Mouse (Mus musculus): Measurements from ENCODE around the gene Wnt7a.

Gene Wnt7a

DNA sequence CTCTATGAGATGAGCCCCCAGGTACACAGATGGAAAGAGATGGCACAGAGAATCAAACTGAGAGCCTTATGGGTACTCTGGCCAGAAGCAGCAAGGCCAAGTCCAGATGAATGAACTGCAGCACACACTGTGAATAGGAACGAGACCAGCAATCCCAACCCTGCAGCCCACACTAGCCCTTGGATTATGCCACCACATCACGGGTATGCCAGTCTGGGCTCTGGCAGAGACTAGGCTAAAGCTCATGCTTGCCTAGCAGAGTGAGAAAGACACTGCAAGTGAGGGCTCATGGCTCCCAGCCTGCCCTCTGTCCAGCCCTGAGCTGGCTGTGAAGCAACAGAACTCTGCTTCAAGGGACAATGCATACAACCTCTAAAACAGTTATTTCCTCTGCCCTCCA lies 26.7 kb downstream of the Wnt7a start:
- DNase-seq (ENCODE audit: low spot score) = peak; percentile 24

- no peak for DNase-seq (ENCODE audit: low spot score)
Measured at GRCm38 (mm10) chr6:91383871-91384270, 27.3 kb downstream of the Wnt7a start.

- DNase-seq (ENCODE audit: low spot score) = no peak
Measured at GRCm38 (mm10) chr6:91383303-91383702, 27.9 kb downstream of the Wnt7a start.

DNA sequence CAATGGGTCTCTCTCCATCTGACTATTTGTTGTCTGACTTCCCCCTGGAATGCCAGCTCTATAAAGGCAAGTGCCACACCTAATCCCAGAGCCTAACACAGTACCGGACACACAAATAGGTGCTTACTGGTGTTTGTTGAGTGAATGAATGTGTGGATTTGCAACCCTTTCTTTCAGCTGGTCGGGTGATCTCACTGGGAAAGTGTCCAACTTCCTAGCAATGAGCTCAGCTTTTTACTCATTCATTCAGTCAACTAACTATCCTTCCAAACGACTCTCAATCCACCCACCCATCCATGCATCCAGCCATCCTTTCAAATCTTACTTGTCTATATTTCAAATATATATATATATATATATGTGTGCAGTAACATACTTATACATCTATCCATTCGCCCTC lies 31.3 kb downstream of the Wnt7a start:
- no peak for DNase-seq (ENCODE audit: low spot score)

DNA sequence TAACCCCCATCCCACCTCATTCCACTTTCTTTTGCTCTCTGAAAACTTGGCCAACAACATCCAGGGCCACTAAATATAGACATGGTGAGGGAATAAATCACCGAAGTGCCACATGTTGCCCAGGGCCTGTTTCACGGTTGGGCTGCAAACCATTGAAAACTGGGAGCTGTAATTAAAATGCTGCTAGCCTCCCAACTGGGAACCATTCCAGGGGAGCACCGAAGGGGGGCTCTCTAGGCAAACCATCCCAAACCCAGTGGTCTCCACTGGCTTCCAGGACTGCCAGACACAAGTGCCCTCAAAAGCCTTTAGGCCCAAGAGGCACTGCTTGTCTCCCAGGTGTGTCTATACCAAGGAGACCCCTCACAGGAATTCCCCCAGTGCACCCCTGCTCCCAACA lies 31.9 kb downstream of the Wnt7a start:
- no peak for DNase-seq (ENCODE audit: low spot score)

GRCm38 (mm10) chr6:91372977-91373376 lies 38.2 kb downstream of the Wnt7a start:
- no peak for DNase-seq (ENCODE audit: low spot score)

GRCm38 (mm10) chr6:91372586-91372971 lies 38.6 kb downstream of the Wnt7a start:
- DNase-seq (ENCODE audit: low spot score) = no peak

DNA sequence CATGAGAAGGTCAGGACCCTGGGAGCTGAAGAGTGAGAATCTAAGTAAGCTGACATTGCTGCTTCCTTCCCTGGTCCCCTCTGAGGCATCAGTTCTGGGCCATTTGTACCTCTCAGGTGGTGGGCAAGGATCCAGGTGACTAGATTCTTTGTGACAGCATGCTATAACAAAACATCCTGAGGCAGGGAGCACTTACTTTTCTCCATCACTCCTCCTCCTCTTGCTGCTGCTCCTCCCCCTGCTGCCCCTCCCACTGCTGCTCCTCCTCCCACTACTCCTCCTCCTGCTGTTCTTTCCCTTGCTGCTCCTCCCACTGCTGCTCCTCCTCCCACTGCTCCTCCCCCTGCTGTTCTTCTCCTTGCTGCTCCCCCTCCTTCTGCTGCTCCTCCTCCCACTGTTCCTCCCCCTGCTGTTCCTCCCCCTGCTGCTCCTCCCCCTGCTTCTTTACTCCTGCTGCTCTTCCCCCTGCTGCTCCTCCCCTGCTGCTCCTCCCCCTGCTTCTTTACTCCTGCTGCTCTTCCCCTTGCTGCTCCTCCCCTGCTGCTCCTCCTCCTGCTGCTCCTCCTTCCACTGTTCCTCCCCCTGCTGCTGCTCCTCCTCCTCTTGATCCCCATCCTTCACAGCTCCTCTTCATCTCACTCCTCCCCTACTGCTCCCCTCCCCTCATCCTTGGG lies 39.1 kb downstream of the Wnt7a start:
- no peak for DNase-seq (ENCODE audit: low spot score)

GRCm38 (mm10) chr6:91366781-91367180 lies 44.4 kb downstream of the Wnt7a start:
- DNase-seq (ENCODE audit: low spot score) = no peak

GRCm38 (mm10) chr6:91365480-91365879 lies 45.7 kb downstream of the Wnt7a start:
- DNase-seq (ENCODE audit: low spot score) = no peak

GRCm38 (mm10) chr6:91362756-91363155 lies 48.4 kb downstream of the Wnt7a start:
- DNase-seq (ENCODE audit: low spot score) = no peak

DNA sequence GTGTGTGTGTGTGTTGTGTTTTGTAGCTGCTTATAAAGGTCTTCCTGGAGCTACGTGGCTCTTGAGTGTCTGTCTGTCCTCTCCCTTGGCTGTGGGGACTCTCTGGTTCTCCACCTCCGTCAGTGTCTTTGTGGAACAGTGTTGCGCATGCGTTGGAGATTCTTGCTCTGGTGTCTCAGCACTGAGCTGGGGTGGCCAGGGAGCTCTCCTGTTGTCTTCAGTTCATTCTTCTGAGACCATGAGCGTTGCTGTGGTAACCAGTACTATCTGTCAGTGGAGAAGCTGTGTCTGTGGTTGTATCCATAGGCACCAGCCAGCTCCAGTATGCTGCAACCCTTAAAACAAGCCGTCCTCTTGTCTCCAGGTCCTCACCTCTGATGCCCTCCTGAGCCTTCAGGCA lies 50.2 kb downstream of the Wnt7a start:
- no peak for DNase-seq (ENCODE audit: low spot score)

GRCm38 (mm10) chr6:91360371-91360690 lies 50.8 kb downstream of the Wnt7a start:
- no peak for DNase-seq (ENCODE audit: low spot score)

GRCm38 (mm10) chr6:91359672-91360370 lies 51.3 kb downstream of the Wnt7a start:
- no peak for DNase-seq (ENCODE audit: low spot score)

DNA sequence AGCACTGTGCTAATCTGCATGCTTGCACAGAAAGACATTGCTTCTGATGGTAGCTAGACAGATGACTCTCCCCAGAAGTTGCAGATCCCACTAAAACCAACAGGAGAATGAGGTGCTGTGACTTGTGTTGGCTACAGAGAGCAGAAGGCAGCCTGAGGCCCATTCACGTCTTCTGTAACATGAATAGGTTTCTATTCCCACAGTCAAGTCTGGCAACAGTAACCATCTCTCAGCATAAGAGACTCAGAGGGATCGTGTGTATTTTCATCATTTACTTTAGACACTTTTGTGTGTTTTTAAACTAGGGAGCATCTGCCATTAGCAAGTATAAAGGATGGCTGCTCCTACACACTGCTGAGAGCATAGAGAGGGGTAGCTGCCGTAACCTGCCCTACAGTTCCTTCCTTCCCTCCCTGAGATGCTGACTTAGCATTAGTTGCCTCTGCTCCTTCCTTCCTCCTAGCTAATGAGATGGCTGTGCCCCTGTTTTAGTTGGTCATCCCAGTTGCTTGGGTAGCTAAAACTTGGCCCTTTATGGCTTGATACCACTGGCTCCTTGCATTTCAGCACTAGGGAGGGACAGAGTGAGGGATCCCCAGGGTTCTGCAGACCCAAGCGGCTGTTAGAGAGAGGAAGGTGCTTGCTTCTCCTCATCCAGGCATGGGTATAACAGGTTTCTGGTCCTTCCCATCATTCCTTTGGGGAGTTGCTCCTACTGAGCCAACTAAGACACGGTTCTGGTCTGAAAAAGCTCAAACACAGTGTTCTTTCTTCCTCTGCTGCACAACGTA lies 52.1 kb downstream of the Wnt7a start:
- no peak for DNase-seq (ENCODE audit: low spot score)

DNA sequence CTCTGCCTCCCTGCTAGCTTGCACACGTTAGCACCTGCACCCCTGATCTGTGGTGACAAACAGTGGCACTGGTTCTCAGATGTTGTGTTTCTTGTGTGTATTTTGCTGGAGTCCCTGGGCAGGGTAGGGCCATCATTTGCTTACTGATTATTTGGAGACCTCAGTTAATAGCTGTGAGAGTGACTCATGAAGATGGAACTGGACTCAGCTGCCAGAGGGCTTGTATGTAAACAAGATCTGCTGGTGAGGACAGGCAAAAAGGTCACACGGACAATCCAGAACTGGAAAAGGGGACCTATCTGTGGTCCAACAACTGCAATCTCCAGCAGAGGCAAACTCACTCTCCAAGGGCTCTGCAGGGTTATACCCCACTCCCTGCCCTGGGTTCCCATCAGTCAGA lies 52.8 kb downstream of the Wnt7a start:
- DNase-seq (ENCODE audit: low spot score) = no peak

DNA sequence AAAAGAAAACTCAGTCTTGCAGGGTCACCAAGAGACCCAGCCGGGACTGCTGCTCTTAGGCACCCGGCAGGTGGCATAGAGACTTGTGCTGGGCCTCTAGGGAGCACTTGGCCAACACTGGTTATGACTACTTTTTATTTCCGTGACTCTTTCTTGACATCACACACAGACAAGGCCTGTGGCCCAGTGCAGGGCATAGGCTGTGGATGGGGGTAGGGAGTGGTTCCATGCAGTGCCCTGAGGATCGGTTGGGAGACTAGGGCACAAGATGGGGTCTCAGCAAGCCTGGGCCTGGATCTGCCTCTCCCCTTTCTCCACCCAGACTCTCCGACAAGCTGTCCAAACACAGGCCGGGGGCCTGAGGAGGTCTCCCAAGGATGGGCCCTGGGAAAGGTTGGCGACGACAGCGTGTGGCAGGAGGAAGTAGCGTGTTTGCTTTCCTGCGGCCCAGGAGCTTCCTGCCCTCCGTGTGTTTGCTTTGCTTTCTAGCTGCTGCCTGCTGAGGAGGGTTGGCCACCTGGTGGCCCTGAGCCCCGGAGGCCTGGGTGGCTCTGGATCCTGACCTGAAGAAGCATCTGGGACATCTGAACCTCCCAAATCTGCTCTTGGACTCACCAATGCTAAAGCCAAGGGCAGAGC lies 53.8 kb downstream of the Wnt7a start:
- DNase-seq (ENCODE audit: low spot score) = no peak

DNA sequence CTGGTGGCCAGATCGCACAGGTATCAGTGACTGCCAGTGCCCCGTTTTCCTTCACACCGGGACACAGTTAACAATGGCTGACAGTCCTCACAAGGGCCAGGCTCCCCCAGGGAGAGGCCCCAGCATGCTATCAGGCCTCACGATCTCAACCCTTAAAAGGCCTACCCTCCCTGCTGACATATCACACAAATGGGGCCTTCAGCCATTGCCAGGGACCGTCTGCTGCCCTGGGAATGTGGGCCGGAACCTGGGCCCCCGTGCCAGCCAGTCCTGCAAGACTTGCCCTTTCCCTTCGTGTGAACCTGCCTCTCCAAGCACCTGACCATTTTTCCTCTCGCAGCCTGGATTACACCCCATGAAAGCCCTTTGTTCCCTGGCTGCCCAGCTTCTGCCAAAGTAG lies 61.5 kb downstream of the Wnt7a start:
- no peak for DNase-seq (ENCODE audit: low spot score)

DNA sequence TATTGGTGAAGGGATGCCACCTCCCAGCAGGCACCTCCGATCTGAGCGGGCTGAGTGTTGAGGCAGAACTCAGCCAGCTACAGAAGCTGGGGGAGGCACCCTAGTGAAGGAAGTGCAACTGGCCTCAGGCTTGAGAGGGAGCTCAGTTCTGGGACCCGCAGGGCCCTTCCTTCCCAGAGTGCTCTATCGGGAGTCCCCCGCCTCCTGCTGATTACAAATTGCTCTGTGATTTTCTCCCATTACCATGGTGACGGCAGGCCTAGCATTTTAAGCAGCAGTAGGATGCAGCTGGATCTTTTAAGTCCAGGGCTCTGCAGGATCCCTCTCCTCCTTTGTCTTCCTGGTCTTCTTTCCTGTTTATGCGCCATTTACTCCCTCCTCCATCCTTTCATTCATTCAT lies 63.4 kb downstream of the Wnt7a start:
- no peak for DNase-seq (ENCODE audit: low spot score)

DNA sequence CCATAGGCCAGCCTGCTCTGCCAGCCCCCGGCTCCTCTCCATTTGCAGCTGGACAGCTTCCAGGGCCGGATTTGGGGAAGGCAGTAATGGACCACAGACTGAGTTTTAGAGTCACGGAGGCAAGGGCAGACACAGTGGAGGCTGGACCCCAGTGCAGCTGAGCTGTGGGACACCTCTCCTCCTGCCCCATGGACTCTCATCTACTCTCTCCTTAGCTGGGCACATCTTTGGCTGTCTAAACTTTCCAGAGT lies 64.3 kb downstream of the Wnt7a start:
- no peak for DNase-seq (ENCODE audit: low spot score)

- DNase-seq (ENCODE audit: low spot score) = no peak
Measured at GRCm38 (mm10) chr6:91346071-91346905, 64.9 kb downstream of the Wnt7a start.

DNA sequence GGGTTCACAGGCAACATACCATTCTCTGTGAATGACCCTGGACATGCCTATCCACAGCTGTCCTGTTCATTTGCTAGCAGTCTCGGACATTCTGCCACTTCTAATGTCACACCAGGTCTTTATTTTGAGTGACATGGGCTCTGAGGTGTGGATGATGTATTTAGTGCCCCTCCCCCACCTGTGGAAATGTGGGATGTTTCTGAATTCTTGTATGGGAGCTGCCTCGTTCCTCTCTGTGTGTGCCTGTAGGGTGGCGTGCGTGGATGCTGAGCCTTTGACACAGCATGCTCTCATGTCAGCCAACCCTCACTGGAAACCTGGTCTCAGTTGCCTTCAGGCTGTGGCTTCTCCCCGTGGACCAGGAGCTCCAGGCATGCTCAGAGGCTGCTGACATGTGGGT lies 66.1 kb downstream of the Wnt7a start:
- DNase-seq (ENCODE audit: low spot score) = no peak
